In the genomic region with DNA sequence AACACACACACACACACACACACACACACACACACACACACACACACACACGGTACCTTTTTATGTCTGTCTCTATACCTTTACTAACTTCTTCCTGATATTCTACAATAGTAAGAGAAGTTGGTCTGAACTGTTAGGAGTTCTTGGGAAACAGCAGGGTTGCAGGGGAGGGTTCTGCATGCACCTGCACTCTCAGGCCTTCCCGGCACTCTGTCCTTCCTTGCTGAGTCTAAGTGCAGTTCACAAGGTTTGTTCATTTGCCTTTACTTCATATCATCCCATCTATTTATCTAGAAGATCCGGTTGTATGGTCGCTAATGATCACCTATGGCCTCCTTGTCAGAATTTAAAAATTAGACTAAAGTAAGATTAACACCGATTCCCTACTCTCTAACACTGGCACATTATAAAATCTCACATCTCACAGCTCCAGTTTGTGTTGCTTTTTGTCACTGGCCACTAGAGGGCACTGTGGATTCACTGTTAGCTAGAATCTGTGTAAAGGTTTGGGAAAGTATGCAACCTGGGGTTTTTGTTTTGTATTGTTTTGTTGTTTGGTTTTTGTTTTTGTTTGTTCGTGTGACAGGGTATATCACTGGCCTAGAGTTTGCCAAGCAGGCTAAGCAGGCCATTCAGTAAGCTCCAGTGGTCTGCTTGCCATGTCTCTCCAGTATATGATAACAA, we compare ENCODE assay signal across 9 mouse cellular contexts.
DNase-seq lines count a peak whose midpoint lies in the region; ATAC-seq and TF ChIP-seq lines count a peak whose summit lies in the region.
"Had no signal": no experiment of that assay in that cellular context is flagged by ENCODE, and none has a peak within 500 bp of the region (broad histone marks: within the 10 kb centered on the region; RNA-seq: fewer than 3 reads in every experiment).

No protein-coding gene starts in this region.

- no peak for DNase-seq in heart, adult 8-10 months (ENCODE audit: low spot score)
- DNase-seq in ES-E14 (ENCODE audit: low read depth, low spot score): peak; percentile 52
- peak; percentile 69 to 74 for DNase-seq in cerebellum, postnatal 14 days
- DNase-seq in heart, postnatal 4 days: peak; percentile 54
- peak; percentile 28 to 52 for DNase-seq in left cerebral cortex, adult 2 months (ENCODE audit: extremely low spot score in 1 of 2, low spot score in 2 of 2)
- DNase-seq in midbrain, embryonic 14.5 days: peak; percentile 91
- DNase-seq in splenic B cell, adult 2 months (ENCODE audit: low read depth, low spot score): peak; percentile 64

- H3K36me3 ChIP-seq in heart, embryonic 11.5 days (ENCODE audit: control insufficient read depth, insufficient read depth, low read length): no peaks in the 10 kb centered on the region
- no peaks in the 10 kb centered on the region for H3K36me3 ChIP-seq in ES-E14 (ENCODE audit: control insufficient read depth, insufficient read depth, low read length, poor library complexity, severe bottlenecking)
- H3K36me3 ChIP-seq in midbrain, embryonic 14.5 days (ENCODE audit: control insufficient read depth, insufficient read depth, low read length): no peaks in the 10 kb centered on the region
- H3K36me3 ChIP-seq in splenic B cell, adult 2 months (ENCODE audit: control insufficient read depth, insufficient read depth, low read length, poor library complexity, severe bottlenecking): no peaks in the 10 kb centered on the region
- H3K36me3 ChIP-seq: embryonic facial prominence, embryonic 13.5 days had no signal

- peak; percentile 92 for TF ChIP-seq CTCF in left cerebral cortex, adult 2 months (IDR thresholded peaks at IDR 0.05)

- no peak overlapping the region for H3K9ac ChIP-seq in heart, embryonic 11.5 days (ENCODE audit: low read depth, low read length)
- no peak overlapping the region for H3K9ac ChIP-seq in ES-E14 (ENCODE audit: insufficient read depth, low read depth, low read length, poor library complexity, severe bottlenecking)
- H3K9ac ChIP-seq in midbrain, embryonic 14.5 days (replicated peaks; ENCODE audit: low read length): no peak overlapping the region
- H3K9ac ChIP-seq: embryonic facial prominence, embryonic 13.5 days had no signal

- H3K9me3 ChIP-seq in heart, embryonic 11.5 days (replicated peaks; ENCODE audit: control insufficient read depth, low read length): no peaks in the 10 kb centered on the region
- no peaks in the 10 kb centered on the region for H3K9me3 ChIP-seq in ES-E14 (ENCODE audit: control insufficient read depth, insufficient read depth, low read depth, low read length)
- no peaks in the 10 kb centered on the region for H3K9me3 ChIP-seq in midbrain, embryonic 14.5 days (ENCODE audit: control insufficient read depth, low read length)
- H3K9me3 ChIP-seq: embryonic facial prominence, embryonic 13.5 days had no signal

- intact Hi-C loops in left cerebral cortex, adult 2 months (cut with DNase I): loop anchor here (5.0 kb wide), 1 partner anchor 390 kb away; no protein-coding TSS in a partner anchor

- H3K4me3 ChIP-seq in heart, embryonic 11.5 days (ENCODE audit: low read depth, low read length): no peak overlapping the region
- no peak overlapping the region for H3K4me3 ChIP-seq in ES-E14 (ENCODE audit: insufficient read depth in 1 of 2, low read depth in 1 of 2, low read length in 2 of 2, poor library complexity in 1 of 2, severe bottlenecking in 1 of 2)
- H3K4me3 ChIP-seq in left cerebral cortex, adult 2 months: no peak overlapping the region
- no peak overlapping the region for H3K4me3 ChIP-seq in midbrain, embryonic 14.5 days (replicated peaks; ENCODE audit: low read depth, low read length)
- H3K4me3 ChIP-seq: embryonic facial prominence, embryonic 13.5 days had no signal

- 37% methylated on average over 6 of the region's 6 CpGs for WGBS in heart, embryonic 11.5 days (ENCODE audit: insufficient replicate concordance)
- WGBS in midbrain, embryonic 14.5 days: 34% methylated on average over 6 of the region's 6 CpGs

- no peak overlapping the region for H3K4me2 ChIP-seq in heart, embryonic 11.5 days
- no peak overlapping the region for H3K4me2 ChIP-seq in midbrain, embryonic 14.5 days (ENCODE audit: low read length)
- H3K4me2 ChIP-seq: embryonic facial prominence, embryonic 13.5 days had no signal

- ATAC-seq in heart, embryonic 11.5 days (replicated peaks; ENCODE audit: insufficient number of reproducible peaks, low FRiP score, low TSS enrichment): 0 out of 2 replicates have a peak, but pooled peaks have one; percentile 18
- peak; percentile 57; the same call in 1 of the 2 replicates for ATAC-seq in midbrain, embryonic 14.5 days (ENCODE audit: low FRiP score, low TSS enrichment)

- in situ Hi-C loops in ES-E14 (cut with MboI; ENCODE audit: low sequenced_read_pairs in 2 of 2, unreplicated experiment in 2 of 2): no loop called here

- no peak overlapping the region for H3K27ac ChIP-seq in heart, embryonic 11.5 days (ENCODE audit: low read depth, low read length)
- H3K27ac ChIP-seq in ES-E14 (ENCODE audit: insufficient read depth, low read depth, low read length, poor library complexity, severe bottlenecking): no peak overlapping the region
- no peak overlapping the region for H3K27ac ChIP-seq in left cerebral cortex, adult 2 months
- no peak overlapping the region for H3K27ac ChIP-seq in midbrain, embryonic 14.5 days (replicated peaks; ENCODE audit: low read depth, low read length)
- H3K27ac ChIP-seq: embryonic facial prominence, embryonic 13.5 days had no signal

- H3K27me3 ChIP-seq in heart, embryonic 11.5 days (ENCODE audit: control insufficient read depth, insufficient read depth, low read length): no peaks in the 10 kb centered on the region
- H3K27me3 ChIP-seq in midbrain, embryonic 14.5 days (ENCODE audit: control insufficient read depth, insufficient read depth, low read length): no peaks in the 10 kb centered on the region
- no peaks in the 10 kb centered on the region for H3K27me3 ChIP-seq in splenic B cell, adult 2 months (ENCODE audit: control insufficient read depth, insufficient read depth, low read length, poor library complexity, severe bottlenecking)
- H3K27me3 ChIP-seq: embryonic facial prominence, embryonic 13.5 days had no signal

- no peaks in the 10 kb centered on the region for H3K4me1 ChIP-seq in heart, embryonic 11.5 days (ENCODE audit: control insufficient read depth, insufficient read depth, low read length)
- no peaks in the 10 kb centered on the region for H3K4me1 ChIP-seq in ES-E14 (ENCODE audit: control insufficient read depth in 2 of 2, insufficient read depth in 2 of 2, low read length in 2 of 2, poor library complexity in 1 of 2)
- no peaks in the 10 kb centered on the region for H3K4me1 ChIP-seq in midbrain, embryonic 14.5 days (ENCODE audit: control insufficient read depth, insufficient read depth, low read length)
- H3K4me1 ChIP-seq: embryonic facial prominence, embryonic 13.5 days had no signal

TF ChIP-seq in ES-E14, 5 proteins besides CTCF, POLR2A, EP300 and RAD21:
- TF ChIP-seq ZC3H11A (IDR thresholded peaks at IDR 0.05; ENCODE audit: borderline replicate concordance, low read depth, low read length) (peak; percentile 45; the same call in 1 of the 2 replicates), HCFC1 (IDR thresholded peaks at IDR 0.05; ENCODE audit: borderline replicate concordance, insufficient read depth, low read length) (no peak)
